8 mouse cellular contexts compared by ENCODE assay signal in the genomic region with DNA sequence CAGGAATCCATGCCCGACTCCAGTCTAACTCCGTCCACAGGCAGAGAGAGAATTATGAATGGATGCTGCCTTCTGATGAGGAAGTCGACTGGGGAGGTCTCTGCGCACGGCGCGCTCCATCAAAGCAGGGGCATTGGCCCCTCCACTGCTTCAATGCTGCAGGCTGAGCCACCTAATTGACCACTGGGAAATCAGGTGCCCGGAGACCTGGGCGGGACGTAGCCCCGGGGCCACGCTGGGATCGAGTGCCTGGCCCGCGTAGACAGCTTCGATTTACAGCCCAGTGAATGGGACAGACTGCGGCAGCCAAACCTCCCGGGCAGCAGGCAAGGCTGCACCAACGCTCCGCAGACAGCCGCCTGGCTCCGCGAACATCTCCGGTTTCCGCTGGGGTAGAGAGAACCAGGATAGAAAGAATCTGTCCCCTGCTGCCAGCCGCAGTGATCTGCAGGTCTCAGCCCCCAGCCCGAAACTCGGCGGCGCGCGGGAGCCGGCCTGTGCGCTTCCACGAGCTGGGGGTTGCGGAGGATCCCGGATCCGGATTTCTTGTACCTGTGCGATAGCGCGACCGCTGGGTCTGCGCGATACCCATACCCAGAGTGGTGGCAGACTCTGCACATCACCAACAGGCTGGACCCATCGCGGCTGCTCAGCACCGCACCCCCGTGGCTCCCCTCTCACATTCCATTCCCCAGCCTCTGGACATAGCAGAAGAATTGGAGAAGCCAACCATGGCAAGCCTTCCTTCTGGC.
DNase-seq lines count a peak whose midpoint lies in the region; ATAC-seq and TF ChIP-seq lines count a peak whose summit lies in the region.

No protein-coding gene starts in this region.

- WGBS in heart, embryonic 10.5 days, result 17% methylated on average over 48 of the region's 48 CpGs
- WGBS in forebrain, embryonic 15.5 days, result 24% methylated on average over 48 of the region's 48 CpGs
- WGBS in kidney, postnatal 0 days, result 30% methylated on average over 48 of the region's 48 CpGs
- WGBS in midbrain, embryonic 11.5 days, result 22% methylated on average over 48 of the region's 48 CpGs

- DNase-seq in heart, embryonic 10.5 days (ENCODE audit: low spot score), result no peak
- no peak for DNase-seq in heart, postnatal 25 days (ENCODE audit: low spot score)
- peak; percentile 26 for DNase-seq in WW6 (ENCODE audit: low read depth, low spot score)
- DNase-seq in kidney, postnatal 0 days (ENCODE audit: low spot score), result peak; percentile 16
- peak; percentile 91 for DNase-seq in midbrain, embryonic 11.5 days (ENCODE audit: low spot score, missing footprints)
- peak; percentile 3 for DNase-seq in yolk sac, embryonic 10.5 days (ENCODE audit: low spot score)
- DNase-seq in thymus, adult 18-20 months, result no peak

- H3K36me3 ChIP-seq in heart, embryonic 10.5 days, result no peaks in the 10 kb centered on the region
- no peaks in the 10 kb centered on the region for H3K36me3 ChIP-seq in forebrain, embryonic 15.5 days
- no peaks in the 10 kb centered on the region for H3K36me3 ChIP-seq in kidney, postnatal 0 days (ENCODE audit: insufficient read depth, low read length)
- no peaks in the 10 kb centered on the region for H3K36me3 ChIP-seq in midbrain, embryonic 11.5 days (ENCODE audit: control insufficient read depth, insufficient read depth, low read length)

- peak overlapping the region; percentile 85 for H3K4me2 ChIP-seq in forebrain, embryonic 15.5 days (replicated peaks)
- H3K4me2 ChIP-seq in kidney, postnatal 0 days (ENCODE audit: low read length), result peak overlapping the region; percentile 63
- peak overlapping the region; percentile 69 for H3K4me2 ChIP-seq in midbrain, embryonic 11.5 days

- peak; percentile 85 for ATAC-seq in forebrain, embryonic 15.5 days (replicated peaks)
- ATAC-seq in kidney, postnatal 0 days (replicated peaks; ENCODE audit: low FRiP score, low read depth), result peak; percentile 59; the same call in 1 of the 2 replicates
- peak; percentile 76 for ATAC-seq in midbrain, embryonic 11.5 days (ENCODE audit: low FRiP score)

- peaks cover 65% of the 10 kb centered on the region for H3K27me3 ChIP-seq in heart, embryonic 10.5 days (ENCODE audit: insufficient read depth, poor library complexity, severe bottlenecking)
- H3K27me3 ChIP-seq in forebrain, embryonic 15.5 days, result peaks cover 5% of the 10 kb centered on the region; the same call in 1 of the 2 replicates
- no peaks in the 10 kb centered on the region for H3K27me3 ChIP-seq in kidney, postnatal 0 days (ENCODE audit: insufficient read depth, low read length)
- H3K27me3 ChIP-seq in midbrain, embryonic 11.5 days (ENCODE audit: control insufficient read depth, insufficient read depth, low read length), result peaks cover 42% of the 10 kb centered on the region

- H3K9me3 ChIP-seq in heart, embryonic 10.5 days, result no peaks in the 10 kb centered on the region
- no peaks in the 10 kb centered on the region for H3K9me3 ChIP-seq in forebrain, embryonic 15.5 days
- H3K9me3 ChIP-seq in kidney, postnatal 0 days (replicated peaks; ENCODE audit: low read length), result no peaks in the 10 kb centered on the region
- no peaks in the 10 kb centered on the region for H3K9me3 ChIP-seq in midbrain, embryonic 11.5 days (ENCODE audit: control insufficient read depth, low read length)

- H3K27ac ChIP-seq in heart, embryonic 10.5 days, result no peak overlapping the region
- H3K27ac ChIP-seq in forebrain, embryonic 15.5 days (replicated peaks), result peak overlapping the region; percentile 70
- H3K27ac ChIP-seq in kidney, postnatal 0 days, result no peak overlapping the region
- H3K27ac ChIP-seq in midbrain, embryonic 11.5 days (ENCODE audit: low read depth, low read length), result no peak overlapping the region

- H3K4me1 ChIP-seq in heart, embryonic 10.5 days, result peaks cover 10% of the 10 kb centered on the region; the same call in 1 of the 2 replicates
- 0 out of 2 replicates have a peak, but pooled peaks cover 15% of the 10 kb centered on the region for H3K4me1 ChIP-seq in forebrain, embryonic 15.5 days
- no peaks in the 10 kb centered on the region for H3K4me1 ChIP-seq in kidney, postnatal 0 days (replicated peaks; ENCODE audit: insufficient read depth, low read length)
- no peaks in the 10 kb centered on the region for H3K4me1 ChIP-seq in midbrain, embryonic 11.5 days (ENCODE audit: control insufficient read depth, insufficient read depth, low read length)

- intact Hi-C loops in heart, postnatal 25 days (cut with DNase I), result no loop called here

- no peak; the same call in 1 of the 2 replicates for TF ChIP-seq CTCF in kidney, postnatal 0 days (IDR thresholded peaks at IDR 0.05; ENCODE audit: low read depth)

- H3K9ac ChIP-seq in forebrain, embryonic 15.5 days (replicated peaks), result peak overlapping the region; percentile 43
- H3K9ac ChIP-seq in kidney, postnatal 0 days (ENCODE audit: low read depth, low read length), result 0 out of 2 replicates have a peak overlapping the region, but pooled peaks have one; percentile 31
- peak overlapping the region; percentile 24; the same call in 1 of the 2 replicates for H3K9ac ChIP-seq in midbrain, embryonic 11.5 days (ENCODE audit: low read length)

- H3K4me3 ChIP-seq in heart, embryonic 10.5 days, result peak overlapping the region; percentile 63
- H3K4me3 ChIP-seq in forebrain, embryonic 15.5 days, result peak overlapping the region; percentile 52
- peak overlapping the region; percentile 42 for H3K4me3 ChIP-seq in kidney, postnatal 0 days (replicated peaks; ENCODE audit: low read depth, low read length)
- H3K4me3 ChIP-seq in midbrain, embryonic 11.5 days (ENCODE audit: low read depth, low read length), result peak overlapping the region; percentile 36

Comparison
In these comparisons a context has a peak if more than half of its experiments do, and no peak if none do; other contexts are left out.
1. DNase-seq: peak in WW6 (single experiment), kidney, postnatal 0 days (single experiment), midbrain, embryonic 11.5 days (single experiment) and yolk sac, embryonic 10.5 days (single experiment); none in heart, embryonic 10.5 days (single experiment), heart, postnatal 25 days (single experiment) and thymus, adult 18-20 months (0 of 2).
2. Peak in every context shown above with its lines, with median percentiles within 50 percentile points of each other: H3K4me3 ChIP-seq, ATAC-seq, H3K4me2 ChIP-seq and H3K9ac ChIP-seq.